Mouse (Mus musculus): Measurements from ENCODE around the gene Zfhx3. TPM values are rescaled to one million over a fixed set of nuclear protein-coding genes. Genes with fewer than 3 reads are reported as not detected.

Gene Zfhx3
- polyA plus RNA-seq, 1 experiment from 2014 or later: 32.2 TPM

- peaks cover 5% of the 10 kb centered on the region for H3K4me1 ChIP-seq (ENCODE audit: control insufficient read depth, insufficient read depth, low read length)
- H3K27ac ChIP-seq (ENCODE audit: low read depth, low read length): no peak overlapping the region
- H3K36me3 ChIP-seq (ENCODE audit: control insufficient read depth, insufficient read depth, low read length): no peaks in the 10 kb centered on the region
- H3K9ac ChIP-seq (replicated peaks; ENCODE audit: low read depth, low read length): no peak overlapping the region
- H3K4me3 ChIP-seq (ENCODE audit: low read depth, low read length): no peak overlapping the region
- 62% methylated on average over 3 of the region's 3 CpGs for WGBS
- H3K27me3 ChIP-seq (ENCODE audit: control insufficient read depth, insufficient read depth, low read length): no peaks in the 10 kb centered on the region
- H3K9me3 ChIP-seq (ENCODE audit: control insufficient read depth, low read length): no peaks in the 10 kb centered on the region
- ATAC-seq (ENCODE audit: low read depth): no peak
- H3K4me2 ChIP-seq (ENCODE audit: low read depth, low read length): no peak overlapping the region
These were observed 278.1 kb downstream of the Zfhx3 start for GRCm38 (mm10) chr8:108220511-108220910.

- no peak overlapping the region for H3K4me3 ChIP-seq (ENCODE audit: low read depth, low read length)
- 73% methylated on average over 2 of the region's 2 CpGs for WGBS
- H3K4me2 ChIP-seq (ENCODE audit: low read depth, low read length): no peak overlapping the region
- no peak overlapping the region for H3K27ac ChIP-seq (ENCODE audit: low read depth, low read length)
- peaks cover 5% of the 10 kb centered on the region for H3K4me1 ChIP-seq (ENCODE audit: control insufficient read depth, insufficient read depth, low read length)
- no peaks in the 10 kb centered on the region for H3K36me3 ChIP-seq (ENCODE audit: control insufficient read depth, insufficient read depth, low read length)
- ATAC-seq (ENCODE audit: low read depth): no peak
- H3K9ac ChIP-seq (replicated peaks; ENCODE audit: low read depth, low read length): no peak overlapping the region
- H3K27me3 ChIP-seq (ENCODE audit: control insufficient read depth, insufficient read depth, low read length): no peaks in the 10 kb centered on the region
- no peaks in the 10 kb centered on the region for H3K9me3 ChIP-seq (ENCODE audit: control insufficient read depth, low read length)
These were observed 279.6 kb downstream of the Zfhx3 start for GRCm38 (mm10) chr8:108222091-108222490.

DNA sequence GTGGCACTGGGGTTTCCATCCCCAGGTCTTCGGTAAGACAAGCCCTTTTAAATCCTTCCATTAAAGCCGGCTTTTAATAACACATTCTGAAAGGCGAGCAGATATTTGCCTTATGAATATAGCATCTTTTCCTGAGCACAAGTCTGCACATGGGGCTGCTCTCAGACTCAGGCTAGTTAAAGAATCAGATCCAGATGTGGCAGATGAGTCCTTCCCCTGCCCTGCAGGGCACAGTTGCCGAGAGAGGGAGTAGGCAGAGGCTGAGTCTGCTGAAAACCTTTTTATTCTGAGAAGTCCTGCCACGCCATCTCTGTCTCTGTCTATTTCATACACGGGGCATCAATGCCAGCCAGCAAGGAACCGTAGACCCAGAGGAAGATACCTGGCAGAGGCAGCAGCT, 289.9 kb downstream of the Zfhx3 start:
- Histone ChIP-seq H3K9ac (replicated peaks; ENCODE audit: low read depth, low read length) (no peak overlapping the region), H3K4me3 (ENCODE audit: low read depth, low read length) (no peak overlapping the region), H3K27me3 (ENCODE audit: control insufficient read depth, insufficient read depth, low read length) (no peaks in the 10 kb centered on the region), H3K36me3 (ENCODE audit: control insufficient read depth, insufficient read depth, low read length) (no peaks in the 10 kb centered on the region), H3K9me3 (ENCODE audit: control insufficient read depth, low read length) (no peaks in the 10 kb centered on the region), H3K4me1 (ENCODE audit: control insufficient read depth, insufficient read depth, low read length) (no peaks in the 10 kb centered on the region), H3K27ac (ENCODE audit: low read depth, low read length) (no peak overlapping the region), H3K4me2 (ENCODE audit: low read depth, low read length) (no peak overlapping the region)
- ATAC-seq (ENCODE audit: low read depth): no peak
- WGBS: 86% methylated on average over 7 of the region's 7 CpGs

- H3K9ac ChIP-seq (replicated peaks; ENCODE audit: low read depth, low read length): no peak overlapping the region
- H3K9me3 ChIP-seq (ENCODE audit: control insufficient read depth, low read length): no peaks in the 10 kb centered on the region
- H3K27ac ChIP-seq (ENCODE audit: low read depth, low read length): no peak overlapping the region
- no peak overlapping the region for H3K4me3 ChIP-seq (ENCODE audit: low read depth, low read length)
- H3K27me3 ChIP-seq (ENCODE audit: control insufficient read depth, insufficient read depth, low read length): no peaks in the 10 kb centered on the region
- H3K4me2 ChIP-seq (ENCODE audit: low read depth, low read length): no peak overlapping the region
- H3K36me3 ChIP-seq (ENCODE audit: control insufficient read depth, insufficient read depth, low read length): no peaks in the 10 kb centered on the region
- ATAC-seq (ENCODE audit: low read depth): no peak
- H3K4me1 ChIP-seq (ENCODE audit: control insufficient read depth, insufficient read depth, low read length): no peaks in the 10 kb centered on the region
- 64% methylated on average over 4 of the region's 4 CpGs for WGBS
These were observed 292.0 kb downstream of the Zfhx3 start for GRCm38 (mm10) chr8:108234481-108234880.

- ATAC-seq (ENCODE audit: low read depth): no peak
- H3K4me2 ChIP-seq (ENCODE audit: low read depth, low read length): no peak overlapping the region
These were observed 294.3 kb downstream of the Zfhx3 start for GRCm38 (mm10) chr8:108236715-108237114.

GRCm38 (mm10) chr8:108239531-108239930, 297.1 kb downstream of the Zfhx3 start:
- Histone ChIP-seq H3K9me3 (ENCODE audit: control insufficient read depth, low read length) (no peaks in the 10 kb centered on the region), H3K27ac (ENCODE audit: low read depth, low read length) (no peak overlapping the region), H3K4me1 (ENCODE audit: control insufficient read depth, insufficient read depth, low read length) (no peaks in the 10 kb centered on the region), H3K4me2 (ENCODE audit: low read depth, low read length) (no peak overlapping the region), H3K27me3 (ENCODE audit: control insufficient read depth, insufficient read depth, low read length) (no peaks in the 10 kb centered on the region), H3K4me3 (ENCODE audit: low read depth, low read length) (no peak overlapping the region), H3K9ac (replicated peaks; ENCODE audit: low read depth, low read length) (no peak overlapping the region), H3K36me3 (ENCODE audit: control insufficient read depth, insufficient read depth, low read length) (no peaks in the 10 kb centered on the region)
- 92% methylated on average over 5 of the region's 5 CpGs for WGBS
- ATAC-seq (ENCODE audit: low read depth): no peak

More at GRCm38 (mm10) chr8:108236715-108237114, 294.3 kb downstream of the Zfhx3 start:
- no peak overlapping the region for H3K9ac ChIP-seq (replicated peaks; ENCODE audit: low read depth, low read length)
- no peaks in the 10 kb centered on the region for H3K9me3 ChIP-seq (ENCODE audit: control insufficient read depth, low read length)
- no peak overlapping the region for H3K27ac ChIP-seq (ENCODE audit: low read depth, low read length)
- WGBS: 74% methylated on average over 8 of the region's 8 CpGs
- no peaks in the 10 kb centered on the region for H3K36me3 ChIP-seq (ENCODE audit: control insufficient read depth, insufficient read depth, low read length)
- H3K27me3 ChIP-seq (ENCODE audit: control insufficient read depth, insufficient read depth, low read length): no peaks in the 10 kb centered on the region
- H3K4me1 ChIP-seq (ENCODE audit: control insufficient read depth, insufficient read depth, low read length): no peaks in the 10 kb centered on the region
- H3K4me3 ChIP-seq (ENCODE audit: low read depth, low read length): no peak overlapping the region

DNA sequence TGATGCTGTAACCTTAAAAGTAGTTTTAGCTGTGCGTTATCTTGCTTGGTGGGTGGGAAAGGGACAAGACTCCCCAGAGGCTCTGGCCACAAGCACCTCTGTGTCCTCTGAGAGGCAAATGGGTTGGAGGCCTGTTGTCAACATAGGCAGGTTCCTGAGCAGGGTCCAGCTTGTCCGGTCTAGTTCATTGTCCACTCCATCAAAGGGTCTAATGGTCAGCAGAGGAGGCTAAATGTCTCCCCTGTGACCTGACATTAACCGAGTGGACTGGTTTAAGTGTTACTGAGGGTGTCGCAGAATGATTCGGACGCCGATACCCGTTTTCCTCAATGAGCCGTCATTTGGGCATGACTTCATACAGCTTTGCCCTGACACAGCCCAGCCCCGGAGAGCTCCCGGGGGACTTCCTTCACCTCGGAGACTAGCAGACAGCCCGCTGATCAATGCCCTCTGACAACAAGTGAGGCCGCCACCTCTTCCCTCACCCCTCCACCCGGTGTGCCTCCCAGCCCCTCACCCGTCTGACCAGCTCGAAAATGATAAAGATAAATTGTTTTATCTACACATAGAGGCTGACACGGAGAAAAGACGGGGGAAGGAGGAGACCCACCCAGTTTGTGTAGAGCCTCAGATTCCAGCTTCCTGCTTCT, 298.7 kb downstream of the Zfhx3 start:
- Histone ChIP-seq H3K9me3 (ENCODE audit: control insufficient read depth, low read length) (no peaks in the 10 kb centered on the region), H3K27me3 (ENCODE audit: control insufficient read depth, insufficient read depth, low read length) (no peaks in the 10 kb centered on the region), H3K4me3 (ENCODE audit: low read depth, low read length) (no peak overlapping the region), H3K36me3 (ENCODE audit: control insufficient read depth, insufficient read depth, low read length) (no peaks in the 10 kb centered on the region), H3K4me1 (ENCODE audit: control insufficient read depth, insufficient read depth, low read length) (peaks cover 5% of the 10 kb centered on the region; the same call in 1 of the 2 replicates), H3K9ac (replicated peaks; ENCODE audit: low read depth, low read length) (no peak overlapping the region), H3K4me2 (ENCODE audit: low read depth, low read length) (0 out of 2 replicates have a peak overlapping the region, but pooled peaks have one; percentile 7), H3K27ac (ENCODE audit: low read depth, low read length) (no peak overlapping the region)
- WGBS: 31% methylated on average over 19 of the region's 19 CpGs
- ATAC-seq (ENCODE audit: low read depth): no peak

DNA sequence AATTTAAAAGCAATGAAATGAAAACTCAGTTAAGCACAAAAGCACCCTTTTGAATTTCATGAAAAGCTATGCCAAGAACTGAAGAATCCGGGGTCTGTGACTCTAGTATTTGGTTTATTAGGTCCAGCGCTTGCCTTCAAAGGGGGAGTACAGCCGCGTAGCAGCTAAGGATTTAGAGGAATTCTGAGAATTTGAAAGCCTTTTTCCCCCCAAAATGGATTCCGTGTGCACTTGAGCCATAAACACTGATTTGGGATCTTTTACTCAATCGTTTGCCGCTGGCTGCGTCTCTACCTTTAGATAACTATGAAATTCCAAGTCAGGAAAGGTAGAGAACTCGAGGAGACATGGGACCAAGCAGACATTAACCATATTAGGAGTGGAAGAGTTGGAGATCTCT, 300.8 kb downstream of the Zfhx3 start:
- Histone ChIP-seq H3K4me1 (ENCODE audit: control insufficient read depth, insufficient read depth, low read length) (peaks cover 16% of the 10 kb centered on the region; the same call in 1 of the 2 replicates), H3K27ac (ENCODE audit: low read depth, low read length) (no peak overlapping the region), H3K9me3 (ENCODE audit: control insufficient read depth, low read length) (no peaks in the 10 kb centered on the region), H3K9ac (replicated peaks; ENCODE audit: low read depth, low read length) (no peak overlapping the region), H3K4me2 (ENCODE audit: low read depth, low read length) (no peak overlapping the region), H3K4me3 (ENCODE audit: low read depth, low read length) (no peak overlapping the region), H3K36me3 (ENCODE audit: control insufficient read depth, insufficient read depth, low read length) (no peaks in the 10 kb centered on the region), H3K27me3 (ENCODE audit: control insufficient read depth, insufficient read depth, low read length) (no peaks in the 10 kb centered on the region)
- WGBS: 41% methylated on average over 9 of the region's 9 CpGs
- no peak for ATAC-seq (ENCODE audit: low read depth)

DNA sequence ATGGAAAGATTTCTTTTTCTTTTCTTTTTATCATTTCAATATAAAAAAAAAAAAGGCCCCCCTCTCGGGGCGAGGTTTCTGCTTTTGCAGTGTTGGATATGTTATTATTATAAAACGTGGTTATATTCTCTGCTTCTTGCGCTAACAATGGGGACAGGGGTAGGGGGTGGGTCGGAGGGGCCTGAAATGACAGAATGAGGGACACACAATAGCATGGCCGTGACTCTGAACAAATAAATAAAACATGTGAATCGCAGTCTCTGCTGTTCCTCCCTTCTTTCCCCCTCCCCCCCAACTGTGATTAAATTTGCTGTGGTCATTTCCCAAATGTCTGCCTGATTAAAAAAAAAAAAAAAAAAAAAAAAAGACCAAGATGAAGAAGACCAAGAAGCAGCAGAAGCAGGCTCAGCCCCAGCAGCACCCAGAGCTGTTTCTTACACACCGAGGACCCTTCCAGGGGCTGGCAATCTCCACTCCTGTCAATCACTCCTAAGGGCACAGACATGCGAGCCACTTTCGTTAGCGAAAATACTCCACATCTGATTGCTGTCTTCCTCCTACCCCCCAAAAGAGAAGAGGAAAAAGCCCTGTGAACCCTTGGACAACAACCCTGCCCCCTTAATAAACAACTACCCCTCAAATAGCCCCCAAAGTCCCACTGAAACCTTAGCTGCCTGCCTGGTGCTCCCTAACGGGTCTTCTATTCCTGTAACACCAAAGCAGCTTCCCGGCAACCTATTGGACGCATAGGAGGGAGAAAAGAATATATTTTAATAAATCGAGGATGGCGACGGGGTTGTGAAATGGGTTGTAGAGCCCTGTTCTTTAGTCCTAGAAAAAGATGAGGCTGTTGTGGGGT, 302.4 kb downstream of the Zfhx3 start:
- Histone ChIP-seq H3K27ac (ENCODE audit: low read depth, low read length) (peak overlapping the region; percentile 78), H3K4me3 (ENCODE audit: low read depth, low read length) (peak overlapping the region; percentile 2; the same call in 1 of the 2 replicates), H3K27me3 (ENCODE audit: control insufficient read depth, insufficient read depth, low read length) (no peaks in the 10 kb centered on the region), H3K9me3 (ENCODE audit: control insufficient read depth, low read length) (no peaks in the 10 kb centered on the region), H3K36me3 (ENCODE audit: control insufficient read depth, insufficient read depth, low read length) (no peaks in the 10 kb centered on the region), H3K4me2 (ENCODE audit: low read depth, low read length) (peak overlapping the region; percentile 40), H3K9ac (replicated peaks; ENCODE audit: low read depth, low read length) (no peak overlapping the region), H3K4me1 (ENCODE audit: control insufficient read depth, insufficient read depth, low read length) (peaks cover 16% of the 10 kb centered on the region; the same call in 1 of the 2 replicates)
- ATAC-seq (ENCODE audit: low read depth): no peak; the same call in 1 of the 2 replicates
- 19% methylated on average over 17 of the region's 17 CpGs for WGBS

Measured in neural tube, embryonic 14.5 days (tissue).